Mouse (Mus musculus): ENCODE measurements around the gene Gm5767. TPM values are rescaled to one million over a fixed set of nuclear protein-coding genes. Genes with fewer than 3 reads are reported as not detected.
A peak's percentile ranks its signal among the peaks of the same experiment; 100 is the strongest.

Gene Gm5767
- total and polyA plus RNA-seq, 3 experiments: not detected

- H3K27ac ChIP-seq (ENCODE audit: control insufficient read depth, low read depth, low read length): no peak overlapping the region
- no peak overlapping the region for H3K9ac ChIP-seq (ENCODE audit: control insufficient read depth, low read depth, low read length, poor library complexity, severe bottlenecking)
Observed at GRCm38 (mm10) chr16:8724031-8724430, 43.5 kb downstream of the Gm5767 start.

DNA sequence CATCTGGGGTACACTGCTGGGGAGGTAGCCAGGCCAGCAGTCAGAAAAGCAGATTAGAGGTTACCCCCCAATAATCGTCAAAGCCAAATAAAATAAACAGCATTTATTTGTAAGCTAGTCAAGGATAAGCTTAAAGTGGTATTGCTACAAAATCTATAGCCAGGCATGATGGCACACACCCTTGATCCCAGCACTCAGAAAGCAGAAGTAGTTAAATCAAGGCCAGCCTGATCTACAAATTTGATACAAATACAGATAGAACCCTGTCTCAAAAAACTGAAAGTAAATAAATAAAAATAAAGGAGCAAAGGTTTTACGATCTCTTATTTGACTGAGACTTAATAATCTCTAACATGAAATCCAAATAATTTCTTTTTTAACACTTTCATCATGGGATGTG is 45.2 kb downstream of the Gm5767 start:
- peak; percentile 60 for DNase-seq (ENCODE audit: low read depth, low spot score)
- H3K36me3 ChIP-seq (ENCODE audit: control insufficient read depth in 1 of 2, insufficient read depth in 2 of 2, low read length in 2 of 2): peaks cover 19 to 36% of the 10 kb centered on the region in 2 experiments
- no peaks in the 10 kb centered on the region for H3K9me3 ChIP-seq (replicated peaks; ENCODE audit: insufficient read depth, low read length)
- no peak overlapping the region for H3K9ac ChIP-seq (ENCODE audit: control insufficient read depth, low read depth, low read length, poor library complexity, severe bottlenecking)
- H3K4me3 ChIP-seq (ENCODE audit: control insufficient read depth in 1 of 2, insufficient read depth in 1 of 2, low read depth in 2 of 2, low read length in 2 of 2): no peak overlapping the region
- no peak overlapping the region for H3K27ac ChIP-seq (ENCODE audit: control insufficient read depth, low read depth, low read length)
- H3K4me1 ChIP-seq (ENCODE audit: control insufficient read depth in 1 of 2, insufficient read depth in 2 of 2, low read length in 2 of 2): peaks cover 7 to 27% of the 10 kb centered on the region in 2 experiments
- peaks cover 88% of the 10 kb centered on the region for H3K79me2 ChIP-seq (ENCODE audit: control insufficient read depth, insufficient read depth, low read length, poor library complexity)
- TF ChIP-seq MEF2A (IDR thresholded peaks at IDR 0.05; ENCODE audit: extremely low read depth, insufficient replicate concordance, low read depth, low read length, poor library complexity, severe bottlenecking): no peak
- peak; percentile 83 for TF ChIP-seq RCOR1 (IDR thresholded peaks at IDR 0.05; ENCODE audit: low read depth, low read length)
- TF ChIP-seq NELFE (IDR thresholded peaks at IDR 0.05; ENCODE audit: low read depth, low read length): no peak
- TF ChIP-seq EP300 (IDR thresholded peaks at IDR 0.05; ENCODE audit: low read depth in 1 of 2, low read length in 2 of 2): no peak
- TF ChIP-seq CHD2 (IDR thresholded peaks at IDR 0.05; ENCODE audit: low read length): no peak
- TF ChIP-seq GATA1 (IDR thresholded peaks at IDR 0.05; ENCODE audit: low read depth, low read length): peak; percentile 54; the same call in 1 of the 2 replicates
- H3K27me3 ChIP-seq (ENCODE audit: control insufficient read depth in 1 of 2, insufficient read depth in 2 of 2, low read length in 2 of 2): no peaks in the 10 kb centered on the region

More at GRCm38 (mm10) chr16:8724031-8724430, 43.5 kb downstream of the Gm5767 start:
- Histone ChIP-seq H3K4me1 (ENCODE audit: control insufficient read depth in 1 of 2, insufficient read depth in 2 of 2, low read length in 2 of 2) (peaks cover 5 to 19% of the 10 kb centered on the region in 2 experiments), H3K27me3 (ENCODE audit: control insufficient read depth in 1 of 2, insufficient read depth in 2 of 2, low read length in 2 of 2) (no peaks in the 10 kb centered on the region), H3K36me3 (ENCODE audit: control insufficient read depth in 1 of 2, insufficient read depth in 2 of 2, low read length in 2 of 2) (peaks cover 18 to 26% of the 10 kb centered on the region in 2 experiments), H3K9me3 (replicated peaks; ENCODE audit: insufficient read depth, low read length) (no peaks in the 10 kb centered on the region), H3K4me3 (ENCODE audit: control insufficient read depth in 1 of 2, insufficient read depth in 1 of 2, low read depth in 2 of 2, low read length in 2 of 2) (no peak overlapping the region), H3K79me2 (ENCODE audit: control insufficient read depth, insufficient read depth, low read length, poor library complexity) (peaks cover 89% of the 10 kb centered on the region)
- no peak for DNase-seq (ENCODE audit: low read depth, low spot score)
- no peak for TF ChIP-seq POLR2AphosphoS2 (IDR thresholded peaks at IDR 0.05; ENCODE audit: low read length)
- no peak for TF ChIP-seq JUND (IDR thresholded peaks at IDR 0.05; ENCODE audit: low read depth, low read length)
- TF ChIP-seq MYC (IDR thresholded peaks at IDR 0.05; ENCODE audit: low read depth, low read length): no peak
- no peak for TF ChIP-seq CTCF (IDR thresholded peaks at IDR 0.05 in 2 of 3, conservative IDR thresholded peaks at IDR 0.05 in 1 of 3; ENCODE audit: control insufficient read depth in 1 of 3, insufficient read depth in 1 of 3, low read depth in 2 of 3, low read length in 3 of 3, poor library complexity in 1 of 3, severe bottlenecking in 1 of 3)
- no peak for TF ChIP-seq ZKSCAN1 (IDR thresholded peaks at IDR 0.05; ENCODE audit: low read depth, low read length)
- TF ChIP-seq ETS1 (IDR thresholded peaks at IDR 0.05; ENCODE audit: low read depth, low read length): no peak
- no peak for TF ChIP-seq POLR2A (IDR thresholded peaks at IDR 0.05; ENCODE audit: control insufficient read depth in 1 of 2, insufficient read depth in 1 of 2, low read depth in 1 of 2, low read length in 2 of 2, poor library complexity in 1 of 2)
- TF ChIP-seq TCF12 (IDR thresholded peaks at IDR 0.05; ENCODE audit: low read depth, low read length): no peak
- no peak for TF ChIP-seq MAX (IDR thresholded peaks at IDR 0.05; ENCODE audit: low read length)
- TF ChIP-seq NELFE (IDR thresholded peaks at IDR 0.05; ENCODE audit: low read depth, low read length): no peak
- no peak for TF ChIP-seq GABPA (IDR thresholded peaks at IDR 0.05; ENCODE audit: low read depth, low read length)
- no peak for TF ChIP-seq MAFK (IDR thresholded peaks at IDR 0.05; ENCODE audit: borderline replicate concordance, low read depth, low read length)
- TF ChIP-seq RCOR1 (IDR thresholded peaks at IDR 0.05; ENCODE audit: low read depth, low read length): no peak
- TF ChIP-seq NRF1 (IDR thresholded peaks at IDR 0.05; ENCODE audit: insufficient read depth, low read depth, low read length, poor library complexity, severe bottlenecking): no peak
- no peak for TF ChIP-seq CHD2 (IDR thresholded peaks at IDR 0.05; ENCODE audit: low read length)
- no peak for TF ChIP-seq UBTF (IDR thresholded peaks at IDR 0.05; ENCODE audit: borderline replicate concordance, insufficient read depth, low read depth, low read length)
- no peak for TF ChIP-seq POLR2AphosphoS5 (IDR thresholded peaks at IDR 0.05; ENCODE audit: borderline replicate concordance, low read depth, low read length)
- no peak for TF ChIP-seq RAD21 (IDR thresholded peaks at IDR 0.05; ENCODE audit: low read depth, low read length)
- no peak for TF ChIP-seq GATA1 (IDR thresholded peaks at IDR 0.05; ENCODE audit: low read depth, low read length)
- no peak for TF ChIP-seq MXI1 (IDR thresholded peaks at IDR 0.05; ENCODE audit: low read depth, low read length)
